Mouse (Mus musculus): ENCODE results near the gene Esrrb. TPM values are rescaled to one million over a fixed set of nuclear protein-coding genes. Genes with fewer than 3 reads are reported as not detected.

Gene Esrrb
- not detected in 2 replicates for total RNA-seq (2015)
- total RNA-seq (2017) = not detected in 2 replicates

DNA sequence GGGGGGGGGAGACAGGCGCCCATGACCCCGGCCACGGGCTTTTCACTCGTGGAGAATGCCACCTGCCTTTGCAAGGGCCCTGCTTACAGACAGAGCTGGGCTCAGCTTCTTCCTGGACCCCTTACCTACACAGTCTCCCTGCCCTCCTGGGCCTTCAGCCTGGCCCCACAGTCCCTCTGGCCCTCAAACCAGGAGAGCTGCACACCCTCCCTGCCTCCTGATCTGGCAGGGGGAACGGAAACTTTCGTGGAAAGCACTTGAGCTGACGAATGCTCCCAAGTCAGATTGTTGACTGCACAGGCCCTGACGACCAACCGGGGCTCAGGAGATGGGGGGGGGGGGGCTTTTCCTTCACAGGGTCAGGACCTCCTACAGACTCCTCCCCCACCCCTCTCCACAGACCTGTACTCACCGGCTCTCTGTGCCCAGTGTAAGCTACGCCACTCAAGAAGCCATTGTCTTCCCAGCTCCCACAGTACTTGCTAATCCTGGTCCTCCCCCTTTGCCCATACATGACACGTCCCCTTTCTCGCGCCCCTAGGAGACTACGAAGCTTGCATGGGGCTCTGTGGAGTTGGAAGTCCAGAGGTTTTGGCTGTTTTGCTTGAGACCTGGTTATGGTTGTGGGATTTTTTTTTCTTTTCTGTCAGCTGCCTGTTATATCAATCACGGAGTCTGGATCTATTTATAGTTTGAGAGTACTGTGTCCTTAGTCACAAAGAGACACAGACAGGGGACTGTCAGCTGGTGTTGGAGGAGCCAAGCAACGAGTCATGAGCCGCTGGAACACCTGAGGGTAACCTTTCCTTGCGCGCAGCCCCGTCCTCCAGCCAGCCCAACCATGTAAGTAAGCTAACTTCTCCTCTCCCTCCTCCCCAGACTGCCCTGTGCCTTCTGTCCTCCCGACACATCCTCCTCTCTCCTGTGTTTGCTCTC lies at the start of gene Esrrb:
TSS of gene Esrrb (plus strand) at position 422 of the 936 bp plus-strand sequence.
- no peak for ATAC-seq (ENCODE audit: poor library complexity, severe bottlenecking)

DNA sequence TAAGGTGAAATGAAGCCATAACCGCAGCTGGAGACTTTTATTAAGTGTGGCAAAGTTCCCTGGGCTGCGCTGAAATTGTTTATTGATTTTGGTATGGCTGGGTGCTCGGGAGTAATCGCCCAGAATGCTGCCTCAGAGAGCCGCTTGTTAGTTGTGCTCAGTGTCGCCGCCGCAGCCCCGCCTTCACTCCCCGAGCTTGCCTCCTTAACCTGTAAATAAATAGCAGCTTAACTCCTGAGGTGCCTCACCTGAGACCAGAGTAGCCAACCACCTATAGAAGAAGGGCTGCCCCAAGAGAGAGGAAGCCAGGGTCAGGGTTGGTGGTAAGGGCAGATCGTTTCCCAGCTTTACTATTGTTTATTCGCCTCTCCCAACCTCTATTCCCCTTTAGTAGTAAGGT lies 40.3 kb upstream of the Esrrb start:
- ATAC-seq (ENCODE audit: poor library complexity, severe bottlenecking) = no peak

DNA sequence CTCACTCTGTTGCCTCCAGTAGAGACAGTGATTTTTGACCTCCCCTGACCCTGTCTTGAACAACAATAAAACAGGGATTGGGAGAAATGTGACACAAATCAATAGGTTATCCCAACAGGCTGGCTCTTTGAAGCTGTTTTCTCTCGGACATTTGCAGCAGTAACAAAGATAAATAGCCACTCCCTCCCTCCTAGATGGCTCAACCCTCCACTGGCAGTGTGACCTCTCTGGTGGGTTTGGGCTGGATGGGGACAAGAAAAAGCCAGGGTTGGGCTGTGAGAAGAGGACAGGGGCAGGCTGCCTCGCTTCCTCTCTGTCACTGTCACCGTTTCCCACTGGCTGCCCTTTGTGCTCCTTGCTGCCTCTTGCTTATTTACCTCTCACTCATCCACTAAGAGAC lies 36.6 kb upstream of the Esrrb start:
- ATAC-seq (ENCODE audit: poor library complexity, severe bottlenecking) = no peak

DNA sequence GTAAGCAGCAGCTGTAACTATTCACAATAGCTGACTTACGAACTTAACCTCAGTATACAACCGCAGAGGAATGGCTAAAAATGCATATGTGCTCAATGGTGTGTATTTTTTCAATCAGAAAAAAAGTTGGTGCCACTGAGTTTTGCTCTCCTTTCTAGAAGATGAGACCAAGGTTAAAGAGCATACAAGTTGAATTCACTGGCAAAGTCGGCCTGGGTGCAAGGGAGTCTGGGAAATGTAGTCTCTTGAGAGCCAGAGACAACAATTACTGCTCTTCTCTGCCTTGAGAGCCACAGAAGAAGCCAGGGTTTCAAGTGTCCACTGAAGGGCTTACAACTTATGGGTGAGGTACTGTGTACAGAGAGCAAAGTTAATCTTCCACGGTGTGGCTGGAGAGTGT lies 31.1 kb upstream of the Esrrb start:
- ATAC-seq (ENCODE audit: poor library complexity, severe bottlenecking) = no peak

DNA sequence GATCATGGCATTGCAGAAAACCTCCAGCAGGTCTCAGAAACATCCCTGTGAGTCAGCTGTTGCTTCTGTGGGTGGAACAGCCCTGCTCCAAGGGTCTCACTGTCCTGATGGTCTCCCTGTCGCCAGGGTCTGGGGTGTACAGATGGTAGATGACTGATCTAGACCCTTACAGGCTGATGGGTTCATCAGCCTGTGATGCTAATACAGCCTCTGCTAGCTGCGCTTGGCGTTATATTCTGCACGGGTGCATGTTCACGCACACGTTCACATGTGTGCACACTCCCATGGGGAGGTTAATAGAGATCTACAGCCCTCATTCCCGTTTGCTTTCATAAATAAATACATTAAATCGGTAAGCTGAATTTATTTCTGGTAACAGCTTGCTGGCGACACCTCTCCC lies 30.2 kb upstream of the Esrrb start:
- ATAC-seq (ENCODE audit: poor library complexity, severe bottlenecking) = no peak

DNA sequence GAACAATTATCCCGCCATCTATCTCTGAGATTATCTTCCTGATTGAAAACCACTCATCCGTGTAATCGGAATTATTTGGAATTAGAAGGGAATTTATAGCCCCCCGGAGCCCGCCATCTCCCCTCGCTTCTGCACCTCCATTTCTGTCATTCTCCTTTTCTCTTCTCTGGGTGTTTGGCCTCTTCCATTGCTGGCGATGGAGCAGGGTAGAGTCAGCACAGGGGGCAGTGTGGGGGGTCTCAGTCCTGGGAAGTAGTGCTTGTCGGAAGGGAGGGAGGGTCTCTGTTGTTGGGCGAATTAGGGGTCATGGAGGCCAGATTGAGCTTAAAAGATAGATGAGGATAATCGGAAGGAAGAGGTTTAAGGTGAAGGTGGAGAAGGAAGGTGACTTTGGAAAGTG lies 29.7 kb upstream of the Esrrb start:
- no peak for ATAC-seq (ENCODE audit: poor library complexity, severe bottlenecking)

DNA sequence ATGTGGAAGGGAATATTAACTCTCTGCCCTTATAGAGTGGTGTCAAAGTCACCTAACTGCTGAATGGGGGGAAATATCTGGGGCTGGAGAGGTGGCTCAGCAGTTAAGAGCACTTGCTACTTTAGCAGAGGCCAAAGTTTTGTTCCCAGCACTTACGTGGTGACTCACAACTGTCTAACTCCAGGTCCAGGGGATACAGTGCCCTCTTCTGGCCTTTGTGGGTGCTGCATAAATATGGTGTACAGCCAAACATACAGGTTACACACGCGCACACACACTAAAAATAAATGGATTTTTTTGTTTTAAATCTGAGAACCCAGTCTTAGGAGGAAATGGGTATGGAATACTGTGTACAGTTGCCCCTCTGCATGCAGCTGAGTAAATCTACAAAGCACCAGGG lies 24.7 kb upstream of the Esrrb start:
- ATAC-seq (ENCODE audit: poor library complexity, severe bottlenecking) = no peak

DNA sequence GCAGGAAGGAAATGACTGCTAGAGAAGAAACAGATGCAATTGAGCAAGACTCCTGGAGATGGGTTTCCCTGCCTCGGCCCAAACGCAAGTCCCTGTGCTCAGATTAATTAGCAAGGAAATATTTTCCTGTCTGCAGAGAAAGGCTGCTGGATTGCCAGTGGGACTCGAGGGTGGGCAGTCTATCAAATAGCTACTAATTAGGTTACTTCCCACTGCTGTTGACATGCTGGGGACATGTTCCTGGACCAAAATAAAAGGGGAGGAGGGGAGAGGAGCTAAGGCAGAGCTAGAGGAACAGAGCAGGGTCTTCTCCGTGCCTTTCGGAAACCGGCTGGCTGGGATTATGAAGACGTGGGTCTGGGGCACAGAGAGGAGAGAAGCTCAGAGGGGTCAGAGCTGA lies 24.0 kb upstream of the Esrrb start:
- no peak for ATAC-seq (ENCODE audit: poor library complexity, severe bottlenecking)

DNA sequence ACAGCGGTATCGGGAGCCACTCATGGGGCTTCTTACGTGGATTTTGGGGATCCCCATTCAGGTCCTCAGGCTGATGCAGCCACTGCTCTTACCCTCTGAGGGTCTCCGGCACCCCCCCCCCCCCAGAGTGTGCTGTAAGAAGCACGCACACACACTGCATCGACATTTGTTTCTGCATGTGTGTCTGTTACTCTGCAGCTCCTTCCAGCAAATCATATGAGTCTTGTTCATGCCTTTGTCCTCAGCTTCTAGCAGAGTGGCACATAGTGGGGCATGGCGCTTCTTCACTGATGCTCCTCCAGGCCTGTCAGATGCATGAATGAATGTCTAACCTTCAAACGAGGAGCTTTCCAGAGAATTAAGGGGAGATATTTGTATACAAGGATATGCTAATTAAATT lies 11.4 kb upstream of the Esrrb start:
- no peak for ATAC-seq (ENCODE audit: poor library complexity, severe bottlenecking)

DNA sequence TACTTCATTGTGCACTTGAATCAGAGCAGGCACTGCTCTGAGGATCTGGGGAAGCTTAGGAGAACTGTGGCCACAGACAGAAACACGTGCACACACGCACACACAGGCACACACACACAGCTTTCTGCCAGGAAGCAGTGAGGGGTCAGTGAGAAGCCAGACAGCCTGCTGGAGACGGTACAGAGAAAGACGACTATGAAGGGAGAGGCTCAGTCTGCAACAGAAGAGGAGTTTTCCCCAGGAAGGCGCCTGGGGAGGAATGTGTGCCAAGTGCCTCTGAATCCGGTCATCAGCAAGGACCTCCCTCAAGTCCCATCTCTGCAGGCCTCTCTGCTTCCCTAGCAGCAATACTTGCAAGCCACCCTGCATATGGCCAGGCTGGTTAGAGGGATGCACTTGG lies 1.5 kb upstream of the Esrrb start:
- ATAC-seq (ENCODE audit: poor library complexity, severe bottlenecking) = no peak

DNA sequence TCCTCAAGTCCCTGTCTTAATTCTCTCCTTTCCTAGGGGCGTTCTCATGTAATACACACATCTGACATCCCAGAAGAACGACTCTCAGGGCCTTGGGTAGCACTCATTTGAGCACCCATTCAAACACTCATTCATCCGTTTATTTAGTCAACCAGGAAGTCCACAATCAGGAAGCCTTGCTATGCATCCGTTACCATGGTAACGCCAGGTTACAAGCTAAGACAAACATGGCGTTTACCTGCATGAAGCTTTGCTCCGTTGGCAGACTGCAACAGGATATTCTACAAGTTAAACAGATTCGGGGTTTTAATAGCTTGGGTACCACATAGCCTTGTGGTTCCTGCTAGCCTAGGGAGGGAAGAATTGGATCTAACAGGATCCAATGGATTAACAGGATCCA lies 1.0 kb upstream of the Esrrb start:
- ATAC-seq (ENCODE audit: poor library complexity, severe bottlenecking) = no peak

DNA sequence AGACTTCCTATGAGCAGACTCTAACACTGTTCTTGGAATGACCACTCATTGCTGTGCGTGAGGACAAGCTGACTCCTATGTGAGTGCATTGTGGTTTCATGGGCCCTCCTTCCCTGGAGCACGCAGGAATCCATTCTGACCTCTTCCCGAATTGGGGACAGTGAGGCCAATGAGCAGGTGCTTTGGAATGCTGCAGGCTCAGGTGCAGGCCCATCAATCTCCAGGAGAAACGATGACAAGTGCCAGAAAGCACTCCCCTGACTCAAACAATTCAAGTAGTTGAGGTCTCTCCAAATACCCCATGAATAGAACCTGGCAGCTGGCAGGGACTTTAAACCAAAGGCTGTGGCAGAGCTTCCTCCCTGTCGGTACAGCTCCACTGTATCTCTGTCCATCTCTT lies 3.4 kb downstream of the Esrrb start:
- no peak for ATAC-seq (ENCODE audit: poor library complexity, severe bottlenecking)

DNA sequence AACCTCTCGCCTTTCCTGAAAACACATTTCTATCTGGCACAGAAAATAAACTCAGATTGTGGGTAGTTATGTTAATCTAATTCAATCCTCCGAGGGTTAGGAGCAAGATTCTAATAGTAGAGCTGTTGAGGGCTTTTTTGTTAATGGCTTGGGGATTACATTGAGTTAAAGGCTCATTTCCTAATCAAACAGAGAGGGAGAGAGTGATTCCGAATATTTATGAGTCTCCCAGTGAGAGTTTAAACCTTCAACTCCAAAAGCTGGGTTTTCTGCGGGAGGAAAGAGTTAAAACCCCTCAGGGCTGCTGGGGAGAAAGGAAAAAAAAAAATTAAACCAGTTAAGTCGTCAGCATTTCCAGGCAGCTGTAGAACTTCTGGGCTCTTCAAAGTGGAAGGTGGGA lies 3.8 kb downstream of the Esrrb start:
- no peak for ATAC-seq (ENCODE audit: poor library complexity, severe bottlenecking)

DNA sequence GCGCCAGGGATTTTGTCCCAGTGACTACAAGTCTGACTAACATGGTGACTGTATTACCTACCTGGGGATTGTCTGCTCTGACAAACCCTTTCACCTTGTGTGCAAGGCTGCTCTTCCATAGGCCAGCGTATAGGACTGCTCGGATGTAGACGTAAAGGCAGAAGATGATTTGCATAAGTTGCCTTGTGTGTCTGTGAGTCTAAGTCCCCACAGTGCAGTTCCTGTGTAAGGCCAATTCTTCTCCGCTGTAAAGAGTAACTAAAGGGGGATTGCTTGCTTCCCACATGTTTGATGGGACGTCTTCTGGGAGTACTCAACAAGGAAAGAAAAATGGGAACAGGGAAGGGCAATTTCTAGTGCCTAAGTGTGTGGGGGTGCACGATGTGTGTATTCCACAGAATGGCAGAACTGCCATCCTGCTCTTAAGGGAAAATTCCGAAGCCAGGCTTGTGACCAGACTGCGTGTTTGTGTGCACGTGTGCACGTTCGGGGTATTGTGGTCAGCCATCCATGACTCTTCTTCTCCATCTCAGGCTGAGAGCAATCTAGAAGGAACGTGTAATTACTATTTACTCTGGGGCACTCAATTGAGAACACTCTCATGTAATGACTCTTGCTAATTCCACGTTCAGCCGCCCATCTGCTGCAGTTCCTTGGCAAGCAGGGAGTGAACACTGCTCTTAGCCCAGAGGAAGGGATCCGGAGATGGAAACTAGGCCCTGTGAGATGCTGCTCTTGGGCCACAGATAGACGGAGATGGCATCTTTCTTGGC lies 9.9 kb downstream of the Esrrb start:
- ATAC-seq (ENCODE audit: poor library complexity, severe bottlenecking) = no peak

DNA sequence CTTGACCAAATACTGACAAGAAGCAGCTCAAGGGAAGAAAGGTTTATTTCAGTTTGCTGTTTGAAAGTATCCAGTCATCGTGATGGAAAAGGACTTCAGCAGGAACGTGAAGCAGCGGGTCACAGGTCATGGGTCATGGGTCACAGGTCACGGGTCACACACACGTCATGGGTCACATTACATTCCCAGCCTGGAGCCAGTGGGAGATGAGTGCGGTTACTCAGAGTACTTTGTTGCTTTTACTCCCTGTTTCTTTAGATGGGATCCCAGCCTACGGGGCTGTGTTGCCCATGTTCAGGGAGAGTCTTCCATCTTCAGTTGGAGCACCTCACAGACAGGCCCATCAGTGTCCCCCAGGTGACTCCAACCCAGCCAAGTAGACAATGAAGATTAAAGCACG lies 13.4 kb downstream of the Esrrb start:
- ATAC-seq (ENCODE audit: poor library complexity, severe bottlenecking) = no peak

DNA sequence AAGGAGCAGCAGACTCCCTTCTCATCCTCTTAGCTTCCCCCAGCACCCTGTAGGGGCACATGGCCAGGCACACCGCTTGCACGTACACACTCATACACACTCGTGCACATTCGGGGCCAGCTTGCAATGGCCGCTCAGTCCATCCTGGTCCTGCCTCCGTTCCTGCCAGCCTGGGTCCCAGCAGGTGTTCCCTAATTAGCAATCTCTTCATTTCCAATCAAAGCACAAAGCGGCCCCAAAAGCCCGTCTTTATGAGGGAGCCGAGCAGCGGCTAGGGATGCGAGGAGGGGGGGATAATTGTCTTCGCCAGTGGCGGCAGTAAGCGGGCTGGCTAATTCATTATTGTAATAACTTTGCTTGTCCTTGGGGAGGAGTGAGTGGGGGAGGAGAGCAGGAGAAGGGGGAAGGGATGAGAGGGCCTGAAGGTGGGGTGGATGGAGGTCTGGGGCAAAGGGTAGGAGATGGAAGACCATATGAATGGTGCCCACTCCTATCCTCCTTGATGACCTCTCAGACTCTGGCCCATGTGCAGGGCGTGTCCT lies 18.8 kb downstream of the Esrrb start:
- no peak for ATAC-seq (ENCODE audit: poor library complexity, severe bottlenecking)

DNA sequence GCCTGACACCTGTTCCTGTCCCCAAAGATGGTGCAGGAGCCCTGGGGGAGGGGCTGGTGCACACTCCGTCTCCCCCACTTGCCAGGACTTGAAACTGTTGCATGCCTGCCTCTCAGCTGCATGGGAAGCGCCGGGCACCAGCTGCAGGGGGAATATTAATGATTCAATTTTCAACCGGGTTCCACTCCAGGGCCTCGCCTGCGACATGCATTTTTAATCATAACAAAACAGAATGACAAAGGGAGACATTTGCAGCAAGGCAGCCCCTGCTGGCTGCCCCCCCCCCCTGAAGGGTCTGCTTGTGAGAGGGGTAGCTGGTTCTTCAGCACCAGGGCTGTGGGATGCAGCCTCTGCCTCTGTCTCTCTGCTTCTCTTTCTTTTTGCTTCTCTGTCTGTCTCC lies 22.9 kb downstream of the Esrrb start:
- no peak for ATAC-seq (ENCODE audit: poor library complexity, severe bottlenecking)

DNA sequence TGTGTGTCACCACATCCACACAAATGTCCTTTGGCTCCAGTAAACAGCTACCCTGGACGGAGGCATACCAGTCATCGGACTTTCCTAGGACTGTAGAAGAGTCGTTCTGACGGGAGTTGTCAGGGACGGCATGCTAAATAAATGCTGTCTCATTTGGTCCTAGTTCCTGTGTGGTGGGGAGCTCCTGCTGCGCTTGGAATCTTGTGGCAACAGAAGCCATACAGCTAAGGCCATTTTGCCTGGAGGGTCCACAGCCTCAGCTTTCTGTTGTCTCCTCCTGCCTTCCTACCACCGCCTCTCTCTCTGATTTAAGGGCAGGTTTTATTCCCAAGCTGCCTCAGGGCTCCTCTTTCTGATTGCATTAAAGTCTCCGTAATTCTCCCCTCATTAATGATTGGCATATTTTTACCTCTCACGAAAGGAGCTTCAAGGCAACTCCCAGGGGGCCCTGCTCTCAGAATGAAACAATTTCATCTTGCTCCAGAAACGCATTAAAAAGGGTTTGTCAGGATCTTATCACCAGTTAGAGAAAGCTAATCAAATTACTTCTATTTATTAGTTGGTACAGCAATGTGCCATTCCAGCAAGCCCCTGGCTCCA lies 26.9 kb downstream of the Esrrb start:
- ATAC-seq (ENCODE audit: poor library complexity, severe bottlenecking) = no peak

DNA sequence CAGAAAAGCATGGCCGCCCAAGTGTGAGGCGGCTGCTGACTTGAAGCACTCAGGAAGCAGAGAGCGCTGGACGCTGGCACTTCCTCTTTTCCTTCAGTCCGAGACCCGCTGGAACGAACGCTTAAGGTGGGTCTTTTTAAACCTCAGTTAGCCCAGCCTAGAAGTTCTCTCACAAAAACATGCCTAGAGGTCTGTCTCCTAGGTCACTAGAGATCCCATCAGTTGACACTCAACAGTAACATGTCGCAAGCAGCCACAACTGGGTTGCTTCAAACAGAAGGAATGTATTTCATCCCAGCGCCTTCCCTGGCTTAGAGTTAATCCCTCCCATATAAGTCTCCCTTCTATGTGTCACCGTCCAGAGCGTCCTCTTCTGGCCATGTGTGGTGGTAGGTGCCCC lies 33.9 kb downstream of the Esrrb start:
- no peak for ATAC-seq (ENCODE audit: poor library complexity, severe bottlenecking)

DNA sequence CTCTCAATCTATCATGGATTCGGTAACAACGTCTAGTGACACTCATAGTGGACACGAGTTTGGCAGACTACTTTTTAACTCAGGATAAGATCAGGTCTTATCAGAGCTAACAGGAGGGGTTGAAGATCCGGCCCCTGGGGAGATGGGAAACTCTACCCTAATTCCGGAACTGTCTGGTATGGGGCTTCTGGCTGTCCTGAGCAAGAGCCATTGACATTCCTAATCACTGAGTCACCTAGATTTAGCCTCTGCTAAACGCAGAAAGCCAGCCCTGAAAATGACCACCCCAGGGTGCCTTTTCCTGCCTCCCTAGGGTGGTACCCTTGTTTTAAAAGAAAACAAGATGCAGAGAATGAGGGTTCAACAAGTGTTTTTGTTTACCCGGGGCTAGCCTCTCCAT lies 34.4 kb downstream of the Esrrb start:
- no peak for ATAC-seq (ENCODE audit: poor library complexity, severe bottlenecking)

DNA sequence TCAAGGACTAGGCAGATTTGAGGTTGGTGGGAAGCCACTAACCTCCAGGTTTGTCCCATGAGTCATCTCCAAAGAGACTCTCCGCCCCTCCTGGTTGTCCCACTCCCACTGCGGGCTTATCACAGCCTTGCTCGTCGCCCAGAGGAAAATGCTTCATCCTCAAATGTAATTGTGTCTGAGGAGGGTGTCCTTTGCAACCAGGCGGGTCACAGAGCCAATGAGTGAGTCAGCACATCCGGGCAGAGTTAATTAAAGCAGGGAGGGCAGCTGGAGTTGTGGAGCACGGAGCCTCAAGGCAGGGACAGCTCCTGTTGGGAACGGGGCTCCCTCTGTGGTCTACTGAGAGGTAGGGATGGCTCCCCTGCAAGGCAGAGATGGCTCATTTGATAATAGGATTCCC lies 37.8 kb downstream of the Esrrb start:
- no peak for ATAC-seq (ENCODE audit: poor library complexity, severe bottlenecking)
